18 mouse cellular contexts compared by ENCODE assay signal in genomic region chr8:58086733-58087132, GRCm38 (mm10).
DNase-seq lines count a peak whose midpoint lies in the region; ATAC-seq and TF ChIP-seq lines count a peak whose summit lies in the region.
"Had no signal": no experiment of that assay in that cellular context is flagged by ENCODE, and none has a peak within 500 bp of the region (broad histone marks: within the 10 kb centered on the region; RNA-seq: fewer than 3 reads in every experiment).

No protein-coding gene starts in this region.

- no peaks in the 10 kb centered on the region for H3K4me1 ChIP-seq in forebrain, embryonic 11.5 days (replicated peaks; ENCODE audit: control insufficient read depth, insufficient read depth, low read length)
- no peaks in the 10 kb centered on the region for H3K4me1 ChIP-seq in forebrain, embryonic 10.5 days
- H3K4me1 ChIP-seq in midbrain, embryonic 15.5 days = no peaks in the 10 kb centered on the region
- no peaks in the 10 kb centered on the region for H3K4me1 ChIP-seq in midbrain, postnatal 0 days (ENCODE audit: insufficient read depth, low read length)
- peaks cover 5% of the 10 kb centered on the region; the same call in 1 of the 2 replicates for H3K4me1 ChIP-seq in forebrain, embryonic 13.5 days
- no peaks in the 10 kb centered on the region for H3K4me1 ChIP-seq in forebrain, postnatal 0 days (ENCODE audit: insufficient read depth)
- H3K4me1 ChIP-seq: heart, embryonic 13.5 days; hindbrain, embryonic 13.5 days had no signal

- no peak for DNase-seq in forebrain, embryonic 11.5 days (ENCODE audit: low spot score)
- DNase-seq in forebrain, embryonic 10.5 days (ENCODE audit: extremely low spot score, low spot score) = no peak
- DNase-seq in midbrain, postnatal 0 days (ENCODE audit: low spot score) = no peak
- DNase-seq in forebrain, postnatal 0 days = no peak
- no peak for DNase-seq in testis, postnatal 14 days (ENCODE audit: low spot score)
- DNase-seq in cerebellum, postnatal 4 days (ENCODE audit: low spot score in 2 of 2) = no peak
- DNase-seq: adrenal gland, postnatal 10 days; cerebellum, adult 18-20 months; cerebellum, adult 9-11 months; cerebellum, postnatal 36 days; gastrocnemius, postnatal 14 days; heart, postnatal 4 days; kidney, adult 11 months had no signal

- no peak overlapping the region for H3K4me3 ChIP-seq in forebrain, embryonic 11.5 days (ENCODE audit: low read depth, low read length)
- H3K4me3 ChIP-seq in forebrain, embryonic 10.5 days = no peak overlapping the region
- H3K4me3 ChIP-seq in midbrain, embryonic 15.5 days = no peak overlapping the region
- no peak overlapping the region for H3K4me3 ChIP-seq in midbrain, postnatal 0 days (ENCODE audit: low read depth, low read length)
- no peak overlapping the region for H3K4me3 ChIP-seq in forebrain, embryonic 13.5 days
- no peak overlapping the region for H3K4me3 ChIP-seq in forebrain, postnatal 0 days (ENCODE audit: low read depth, low read length)
- H3K4me3 ChIP-seq: heart, embryonic 13.5 days; hindbrain, embryonic 13.5 days had no signal

- no peak for TF ChIP-seq CTCF in midbrain, postnatal 0 days (IDR thresholded peaks at IDR 0.05)
- no peak for TF ChIP-seq CTCF in forebrain, postnatal 0 days (IDR thresholded peaks at IDR 0.05; ENCODE audit: low read depth)

- H3K4me2 ChIP-seq in forebrain, embryonic 11.5 days (ENCODE audit: low read depth, low read length, severe bottlenecking) = no peak overlapping the region
- no peak overlapping the region for H3K4me2 ChIP-seq in midbrain, embryonic 15.5 days
- no peak overlapping the region for H3K4me2 ChIP-seq in midbrain, postnatal 0 days (ENCODE audit: low read depth, low read length, poor library complexity, severe bottlenecking)
- no peak overlapping the region for H3K4me2 ChIP-seq in forebrain, embryonic 13.5 days
- H3K4me2 ChIP-seq in forebrain, postnatal 0 days (ENCODE audit: low read depth) = no peak overlapping the region
- H3K4me2 ChIP-seq: heart, embryonic 13.5 days; hindbrain, embryonic 13.5 days had no signal

- H3K9me3 ChIP-seq in forebrain, embryonic 11.5 days (ENCODE audit: control insufficient read depth, low read length) = no peaks in the 10 kb centered on the region
- H3K9me3 ChIP-seq in forebrain, embryonic 10.5 days = no peaks in the 10 kb centered on the region
- no peaks in the 10 kb centered on the region for H3K9me3 ChIP-seq in midbrain, embryonic 15.5 days
- no peaks in the 10 kb centered on the region for H3K9me3 ChIP-seq in midbrain, postnatal 0 days (ENCODE audit: low read length)
- H3K9me3 ChIP-seq in forebrain, embryonic 13.5 days (replicated peaks) = no peaks in the 10 kb centered on the region
- H3K9me3 ChIP-seq in forebrain, postnatal 0 days (ENCODE audit: low read length) = no peaks in the 10 kb centered on the region
- H3K9me3 ChIP-seq: heart, embryonic 13.5 days; hindbrain, embryonic 13.5 days had no signal

- ATAC-seq in forebrain, embryonic 11.5 days (replicated peaks; ENCODE audit: low FRiP score) = 0 out of 2 replicates have a peak, but pooled peaks have one; percentile 49
- ATAC-seq in midbrain, embryonic 15.5 days (replicated peaks) = peak; percentile 62; the same call in 1 of the 2 replicates
- no peak for ATAC-seq in midbrain, postnatal 0 days (ENCODE audit: low FRiP score)
- ATAC-seq in forebrain, embryonic 13.5 days = peak; percentile 74
- peak; percentile 42; the same call in 1 of the 2 replicates for ATAC-seq in forebrain, postnatal 0 days
- ATAC-seq: hindbrain, postnatal 0 days had no signal

- WGBS in forebrain, embryonic 11.5 days = 50% methylated on average over 4 of the region's 4 CpGs
- WGBS in forebrain, embryonic 10.5 days = 75% methylated on average over 4 of the region's 4 CpGs
- WGBS in midbrain, embryonic 15.5 days = 45% methylated on average over 4 of the region's 4 CpGs
- WGBS in midbrain, postnatal 0 days = 39% methylated on average over 4 of the region's 4 CpGs
- WGBS in forebrain, embryonic 13.5 days = 12% methylated on average over 4 of the region's 4 CpGs
- WGBS in forebrain, postnatal 0 days = 15% methylated on average over 4 of the region's 4 CpGs

- H3K9ac ChIP-seq in forebrain, embryonic 11.5 days (ENCODE audit: low read length) = no peak overlapping the region
- no peak overlapping the region for H3K9ac ChIP-seq in midbrain, embryonic 15.5 days
- no peak overlapping the region for H3K9ac ChIP-seq in midbrain, postnatal 0 days (replicated peaks; ENCODE audit: low read length, poor library complexity, severe bottlenecking)
- no peak overlapping the region for H3K9ac ChIP-seq in forebrain, embryonic 13.5 days
- no peak overlapping the region for H3K9ac ChIP-seq in forebrain, postnatal 0 days
- H3K9ac ChIP-seq: heart, embryonic 13.5 days; hindbrain, embryonic 13.5 days had no signal

- H3K27me3 ChIP-seq in forebrain, embryonic 11.5 days (ENCODE audit: control insufficient read depth, insufficient read depth, low read length) = no peaks in the 10 kb centered on the region
- no peaks in the 10 kb centered on the region for H3K27me3 ChIP-seq in forebrain, embryonic 10.5 days (ENCODE audit: poor library complexity, severe bottlenecking)
- H3K27me3 ChIP-seq in midbrain, embryonic 15.5 days (replicated peaks) = no peaks in the 10 kb centered on the region
- H3K27me3 ChIP-seq in midbrain, postnatal 0 days (ENCODE audit: insufficient read depth, low read length) = no peaks in the 10 kb centered on the region
- H3K27me3 ChIP-seq in forebrain, embryonic 13.5 days = no peaks in the 10 kb centered on the region
- no peaks in the 10 kb centered on the region for H3K27me3 ChIP-seq in forebrain, postnatal 0 days (ENCODE audit: insufficient read depth, low read length)
- H3K27me3 ChIP-seq: heart, embryonic 13.5 days; hindbrain, embryonic 13.5 days had no signal

- H3K36me3 ChIP-seq in forebrain, embryonic 11.5 days (ENCODE audit: control insufficient read depth, insufficient read depth, low read length) = no peaks in the 10 kb centered on the region
- no peaks in the 10 kb centered on the region for H3K36me3 ChIP-seq in forebrain, embryonic 10.5 days (replicated peaks)
- no peaks in the 10 kb centered on the region for H3K36me3 ChIP-seq in midbrain, embryonic 15.5 days (replicated peaks)
- H3K36me3 ChIP-seq in midbrain, postnatal 0 days (ENCODE audit: insufficient read depth, low read length) = no peaks in the 10 kb centered on the region
- no peaks in the 10 kb centered on the region for H3K36me3 ChIP-seq in forebrain, embryonic 13.5 days (ENCODE audit: poor library complexity, severe bottlenecking)
- no peaks in the 10 kb centered on the region for H3K36me3 ChIP-seq in forebrain, postnatal 0 days (ENCODE audit: insufficient read depth)
- H3K36me3 ChIP-seq: heart, embryonic 13.5 days; hindbrain, embryonic 13.5 days had no signal

- no peak overlapping the region for H3K27ac ChIP-seq in forebrain, embryonic 11.5 days (ENCODE audit: low read depth, low read length)
- no peak overlapping the region for H3K27ac ChIP-seq in forebrain, embryonic 10.5 days
- H3K27ac ChIP-seq in midbrain, embryonic 15.5 days = no peak overlapping the region
- no peak overlapping the region for H3K27ac ChIP-seq in midbrain, postnatal 0 days (ENCODE audit: low read depth, low read length)
- H3K27ac ChIP-seq in forebrain, embryonic 13.5 days = no peak overlapping the region
- no peak overlapping the region for H3K27ac ChIP-seq in forebrain, postnatal 0 days (ENCODE audit: low read depth, low read length)
- H3K27ac ChIP-seq: heart, embryonic 13.5 days; hindbrain, embryonic 13.5 days; hindbrain, postnatal 0 days had no signal
